Mouse (Mus musculus) myocyte (in vitro differentiated cells): ENCODE data around the gene Ctsf. TPM values are rescaled to one million over a fixed set of nuclear protein-coding genes. Genes with fewer than 3 reads are reported as not detected.

ENCODE experiments used
- H3K27me3 ChIP-seq: one replicate; pipeline ENCODE4 v1.6.1; 2011; ENCODE audit not compliant: control insufficient read depth, insufficient read depth, insufficient read length
- H3K36me3 ChIP-seq: one replicate; pipeline ENCODE4 v1.6.1; 2011; ENCODE audit not compliant: control insufficient read depth, insufficient read depth
- H3K4me2 ChIP-seq: one replicate; pipeline ENCODE4 v1.6.1; 2011; ENCODE audit warnings: low read depth, control low read depth
- H3K4me3 ChIP-seq: one replicate; pipeline ENCODE4 v1.5.1; 2011; ENCODE audit warnings: mild to moderate bottlenecking, control low read depth, moderate library complexity
- H3K79me2 ChIP-seq: one replicate; pipeline ENCODE4 v1.6.1; 2011; ENCODE audit not compliant: control insufficient read depth, insufficient read depth
- H3ac ChIP-seq: one replicate; pipeline ENCODE4 v1.6.1; 2011; ENCODE audit not compliant: control insufficient read depth, insufficient read length
- CEBPB ChIP-seq: IDR thresholded peaks from 2 replicates; pipeline ENCODE4 v1.6.1; 2011; ENCODE audit warnings: mild to moderate bottlenecking, moderate library complexity; ENCODE audit not compliant: poor library complexity, insufficient read depth, severe bottlenecking
- E2F4 ChIP-seq: IDR thresholded peaks from one replicate; pipeline ENCODE4 v1.6.1; 2011; ENCODE audit warnings: mild to moderate bottlenecking, control low read depth, moderate library complexity; ENCODE audit not compliant: insufficient read depth
- MAX ChIP-seq: IDR thresholded peaks from one replicate; pipeline ENCODE4 v1.6.1; 2011; ENCODE audit warnings: low read depth, mild to moderate bottlenecking, control low read depth
- MYOD1 ChIP-seq, 3 experiments: IDR thresholded peaks; one replicate each; pipeline ENCODE4 v1.6.1; 2011; ENCODE audit warnings: control low read depth in 2 of 3, low read depth in 2 of 3, mild to moderate bottlenecking in 2 of 3, moderate library complexity in 1 of 3; ENCODE audit not compliant: insufficient read length in 2 of 3, control insufficient read depth in 1 of 3
- MYOG ChIP-seq, 3 experiments: IDR thresholded peaks; one replicate each; pipeline ENCODE4 v1.6.1; 2011; ENCODE audit warnings: control low read depth in 2 of 3, low read depth in 2 of 3, mild to moderate bottlenecking in 2 of 3; ENCODE audit not compliant: insufficient read length in 2 of 3, control insufficient read depth in 1 of 3, insufficient read depth in 1 of 3
- POLR2A ChIP-seq: IDR thresholded peaks from one replicate; pipeline ENCODE4 v1.6.1; 2011; ENCODE audit warnings: low read depth, mild to moderate bottlenecking, control low read depth, moderate library complexity; ENCODE audit not compliant: insufficient read length
- POLR2AphosphoS2 ChIP-seq: IDR thresholded peaks from one replicate; pipeline ENCODE4 v1.6.1; 2011; ENCODE audit warnings: low read depth, control low read depth; ENCODE audit not compliant: insufficient read length
- REST ChIP-seq: IDR thresholded peaks from one replicate; pipeline ENCODE4 v1.6.1; 2011; ENCODE audit warnings: mild to moderate bottlenecking, control low read depth, moderate library complexity; ENCODE audit not compliant: insufficient read depth, insufficient read length
- SRF ChIP-seq: IDR thresholded peaks from one replicate; pipeline ENCODE4 v1.6.1; 2011; ENCODE audit warnings: low read depth; ENCODE audit not compliant: control insufficient read depth, insufficient read length
- TCF12 ChIP-seq: IDR thresholded peaks from one replicate; pipeline ENCODE4 v1.6.1; 2011; ENCODE audit warnings: mild to moderate bottlenecking, control low read depth; ENCODE audit not compliant: poor library complexity, insufficient read depth, severe bottlenecking
- TCF3 ChIP-seq: IDR thresholded peaks from one replicate; pipeline ENCODE4 v1.6.1; 2011; ENCODE audit warnings: low read depth, control low read depth; ENCODE audit not compliant: insufficient read length
- USF1 ChIP-seq: IDR thresholded peaks from one replicate; pipeline ENCODE4 v1.6.1; 2011; ENCODE audit warnings: low read depth, mild to moderate bottlenecking, control low read depth, moderate library complexity
- polyA plus RNA-seq: library from polyadenylated mRNA; unstranded; fragments of >200 nt; fragmentation: generic; extraction: Trizol; gene quantifications from one replicate; pipeline ENCODE4 v1.2.1, GENCODE M21; 2012; ENCODE audit warnings: missing spikeins

The Ctsf gene
- polyA plus RNA-seq, 1 experiment = 6.6 TPM

GRCm38 (mm10) chr19:4891798-4892197 is 36.9 kb downstream of the Ctsf start:
- Histone ChIP-seq H3K4me2 (no peak overlapping the region), H3K27me3 (no peaks in the 10 kb centered on the region), H3K36me3 (no peaks in the 10 kb centered on the region), H3K79me2 (no peaks in the 10 kb centered on the region), H3K4me3 (no peak overlapping the region), H3ac (no peak overlapping the region)
- TF ChIP-seq REST (no peak), E2F4 (no peak), POLR2A (no peak), POLR2AphosphoS2 (no peak), SRF (no peak), TCF12 (no peak), USF1 (no peak), CEBPB (no peak), MAX (no peak)

DNA sequence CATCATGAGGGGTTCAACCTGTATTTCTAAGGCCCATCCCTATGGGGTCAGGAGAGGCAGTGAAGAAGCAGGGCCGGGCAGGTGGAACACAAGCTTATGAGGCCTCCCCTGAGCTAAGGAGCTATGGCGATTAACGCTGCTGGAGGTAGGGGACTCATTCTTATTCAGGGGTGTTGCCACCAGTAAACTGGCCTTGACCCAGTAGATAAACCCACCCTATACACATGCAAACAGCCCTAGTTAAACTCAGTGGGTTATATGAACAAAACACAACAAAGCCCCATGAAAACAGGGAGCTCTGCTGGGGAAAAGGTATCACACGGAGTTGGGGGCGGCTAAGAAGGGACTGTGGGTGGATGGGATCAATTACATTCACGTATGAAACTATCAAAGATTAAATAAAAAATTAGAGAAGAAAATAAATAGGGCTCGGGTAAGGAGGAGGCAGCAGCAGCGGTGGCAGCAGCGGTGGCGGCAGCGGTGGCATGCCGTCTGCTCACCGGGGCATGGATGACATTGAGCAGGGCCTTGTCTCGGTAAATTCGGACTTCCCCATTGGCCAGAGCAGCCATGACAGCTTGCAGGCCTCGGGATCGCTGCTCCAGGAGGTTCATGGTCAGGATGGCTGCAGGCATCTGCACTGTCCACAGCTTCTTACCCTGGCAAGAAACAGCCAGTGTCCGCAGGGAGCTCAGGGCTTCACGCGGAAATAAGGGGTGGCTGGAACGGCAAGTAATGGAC is 42.0 kb downstream of the Ctsf start:
- no peak for TF ChIP-seq USF1
- no peak for TF ChIP-seq MYOG (IDR thresholded peaks at IDR 0.05; ENCODE audit: control insufficient read depth in 1 of 3, insufficient read depth in 1 of 3, insufficient read length in 2 of 3, low read depth in 2 of 3)
- TF ChIP-seq CEBPB = no peak
- TF ChIP-seq E2F4 = no peak
- TF ChIP-seq MAX = no peak
- no peak for TF ChIP-seq SRF
- TF ChIP-seq POLR2A = no peak
- no peak for TF ChIP-seq POLR2AphosphoS2
- no peak for TF ChIP-seq REST
- TF ChIP-seq MYOD1 (IDR thresholded peaks at IDR 0.05; ENCODE audit: control insufficient read depth in 1 of 3, insufficient read length in 2 of 3, low read depth in 2 of 3) = no peak
- no peak for TF ChIP-seq TCF3
- TF ChIP-seq TCF12 = no peak
- H3K4me2 ChIP-seq = no peak overlapping the region
- no peak overlapping the region for H3K4me3 ChIP-seq
- H3K79me2 ChIP-seq = no peaks in the 10 kb centered on the region
- H3K27me3 ChIP-seq = no peaks in the 10 kb centered on the region
- H3K36me3 ChIP-seq = no peaks in the 10 kb centered on the region
- no peak overlapping the region for H3ac ChIP-seq

DNA sequence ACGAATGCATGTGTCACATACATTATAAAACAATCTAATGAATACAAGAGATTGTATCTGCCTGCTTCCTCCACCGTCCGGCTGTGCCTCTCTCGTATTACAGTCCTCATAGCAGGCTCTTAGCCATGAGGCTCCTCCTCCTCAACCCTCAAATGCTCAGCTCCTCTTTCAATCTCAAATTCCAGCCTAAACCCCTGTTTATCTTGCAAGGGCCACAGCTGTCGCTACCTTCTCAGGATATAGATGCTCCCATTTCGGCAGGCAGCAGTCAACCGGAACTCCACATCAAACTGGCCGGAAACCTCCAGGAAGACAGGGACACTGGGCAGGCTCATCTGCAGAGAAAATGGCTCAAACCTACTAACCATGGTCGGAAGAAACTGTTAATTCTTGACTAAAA is 44.0 kb downstream of the Ctsf start:
- Histone ChIP-seq H3K79me2 (no peaks in the 10 kb centered on the region), H3K36me3 (no peaks in the 10 kb centered on the region), H3ac (no peak overlapping the region), H3K4me2 (peak overlapping the region; percentile 8), H3K4me3 (no peak overlapping the region), H3K27me3 (no peaks in the 10 kb centered on the region)
- peak in 2 of 3 experiments; percentile 44 to 57 for TF ChIP-seq MYOD1 (IDR thresholded peaks at IDR 0.05; ENCODE audit: control insufficient read depth in 1 of 3, insufficient read length in 2 of 3, low read depth in 2 of 3)
- no peak for TF ChIP-seq POLR2AphosphoS2
- no peak for TF ChIP-seq CEBPB
- no peak for TF ChIP-seq MAX
- no peak for TF ChIP-seq SRF
- TF ChIP-seq MYOG (IDR thresholded peaks at IDR 0.05; ENCODE audit: control insufficient read depth in 1 of 3, insufficient read depth in 1 of 3, insufficient read length in 2 of 3, low read depth in 2 of 3) = peak in 1 of 3 experiments; percentile 9
- no peak for TF ChIP-seq REST
- no peak for TF ChIP-seq USF1

- Histone ChIP-seq H3K79me2 (no peaks in the 10 kb centered on the region), H3K4me3 (no peak overlapping the region), H3ac (no peak overlapping the region), H3K27me3 (no peaks in the 10 kb centered on the region), H3K36me3 (no peaks in the 10 kb centered on the region), H3K4me2 (no peak overlapping the region)
- no peak for TF ChIP-seq POLR2A
- no peak for TF ChIP-seq TCF3
- TF ChIP-seq SRF = no peak
- no peak for TF ChIP-seq REST
- TF ChIP-seq USF1 = no peak
- TF ChIP-seq MAX = no peak
- no peak for TF ChIP-seq MYOG (IDR thresholded peaks at IDR 0.05; ENCODE audit: control insufficient read depth in 1 of 3, insufficient read depth in 1 of 3, insufficient read length in 2 of 3, low read depth in 2 of 3)
- no peak for TF ChIP-seq MYOD1 (IDR thresholded peaks at IDR 0.05; ENCODE audit: control insufficient read depth in 1 of 3, insufficient read length in 2 of 3, low read depth in 2 of 3)
- TF ChIP-seq POLR2AphosphoS2 = no peak
- no peak for TF ChIP-seq CEBPB
- no peak for TF ChIP-seq TCF12
- no peak for TF ChIP-seq E2F4
Observed at GRCm38 (mm10) chr19:4899888-4900287, 45.0 kb downstream of the Ctsf start.
